Mouse (Mus musculus) forebrain, embryonic 11.5 days (tissue): ENCODE data around the gene Sema4b. TPM values are rescaled to one million over a fixed set of nuclear protein-coding genes. Genes with fewer than 3 reads are reported as not detected.

Source experiments
- ATAC-seq: fragments of 200-750 bp; cut with Nextera tagmentation; replicated peaks from 2 replicates; pipeline ENCODE4 v1.8.0; 2017; ENCODE audit warnings: moderate TSS enrichment; ENCODE audit not compliant: low FRiP score
- DNase-seq: peaks from one replicate; pipeline ENCODE4 v3.0.0-alpha.2; 2017; ENCODE audit warnings: low spot score
- H3K27ac ChIP-seq: fragments of 300-500 bp; sonication (generic); 2 replicates; pipeline ENCODE4 v1.5.1; 2014; ENCODE audit warnings: low read depth, low read length
- H3K27me3 ChIP-seq: fragments of 300-500 bp; sonication (generic); 2 replicates; pipeline ENCODE4 v1.6.1; 2014; ENCODE audit warnings: mild to moderate bottlenecking, low read length, mixed read lengths; ENCODE audit not compliant: control insufficient read depth, insufficient read depth
- H3K36me3 ChIP-seq: fragments of 300-500 bp; sonication (generic); 2 replicates; pipeline ENCODE4 v1.6.1; 2014; ENCODE audit warnings: mild to moderate bottlenecking, low read length, moderate library complexity, mixed read lengths; ENCODE audit not compliant: control insufficient read depth, insufficient read depth
- H3K4me1 ChIP-seq: fragments of 300-500 bp; sonication (generic); replicated peaks from 2 replicates; pipeline ENCODE4 v1.6.1; 2014; ENCODE audit warnings: low read length, mixed read lengths; ENCODE audit not compliant: control insufficient read depth, insufficient read depth
- H3K4me2 ChIP-seq: fragments of 300-500 bp; sonication (generic); 2 replicates; pipeline ENCODE4 v1.6.1; 2014; ENCODE audit warnings: low read depth, mild to moderate bottlenecking, low read length, moderate library complexity, mixed read lengths; ENCODE audit not compliant: severe bottlenecking
- H3K4me3 ChIP-seq: fragments of 300-500 bp; sonication (generic); 2 replicates; pipeline ENCODE4 v1.5.1; 2014; ENCODE audit warnings: low read depth, low read length
- H3K9ac ChIP-seq: fragments of 300-500 bp; sonication (generic); 2 replicates; pipeline ENCODE4 v1.6.1; 2014; ENCODE audit warnings: low read length
- H3K9me3 ChIP-seq: fragments of 300-500 bp; sonication (generic); 2 replicates; pipeline ENCODE4 v1.6.1; 2016; ENCODE audit warnings: low read length, mixed read lengths; ENCODE audit not compliant: control insufficient read depth
- WGBS: fragments of 180-500 bp; shearing (Covaris S2); extraction: QIAGEN DNeasy Blood & Tissue Kit; methylation state at CpG from one replicate; pipeline ENCODE4 v1.1.7; 2014; 5-methylcytosine and 5-hydroxymethylcytosine counted together
- polyA plus RNA-seq: library from polyadenylated mRNA; unstranded; fragments of >200 nt; fragmentation: Nextera tagmentation; extraction: Ambion mirVana; gene quantifications from 2 replicates; pipeline ENCODE4 v1.2.1, GENCODE M21; 2014

Gene Sema4b
- polyA plus RNA-seq, 1 experiment from 2014 or later = 17.3 TPM

DNA sequence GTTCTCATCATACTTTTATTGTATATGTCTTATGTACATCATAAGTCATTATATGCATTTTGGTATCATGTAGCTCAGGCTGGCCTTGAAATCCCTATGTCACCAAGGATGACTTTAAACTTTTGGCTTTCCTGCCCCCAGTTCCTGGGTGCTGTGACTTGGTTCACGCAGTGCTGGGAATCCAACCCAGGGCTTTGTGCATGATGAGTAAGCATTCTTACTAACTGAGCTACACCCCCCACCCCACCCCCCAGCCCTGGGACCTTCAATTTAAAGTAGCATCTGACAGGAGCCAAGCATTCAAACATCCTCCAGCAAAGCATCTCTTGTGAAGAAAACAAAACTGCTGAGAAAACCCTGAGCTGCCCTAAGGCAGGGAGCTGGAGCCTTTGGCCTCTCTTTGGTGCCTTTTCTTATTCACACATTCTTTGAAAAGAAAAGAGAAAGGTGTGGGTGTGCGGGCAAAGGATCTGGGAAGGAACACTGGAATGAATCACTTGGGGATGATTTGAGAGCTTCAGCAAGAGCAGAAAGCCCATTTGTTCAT, 2.0 kb downstream of the Sema4b start:
- H3K4me1 ChIP-seq = peaks cover 35% of the 10 kb centered on the region
- DNase-seq (no peak), ATAC-seq (no peak)
- 37% methylated on average over 2 of the region's 2 CpGs for WGBS
- H3K27ac ChIP-seq = peak overlapping the region; percentile 78
- 0 out of 2 replicates have a peak overlapping the region, but pooled peaks have one; percentile 4 for H3K9ac ChIP-seq
- no peaks in the 10 kb centered on the region for H3K36me3 ChIP-seq
- no peaks in the 10 kb centered on the region for H3K27me3 ChIP-seq
- H3K4me3 ChIP-seq = no peak overlapping the region
- peak overlapping the region; percentile 15; the same call in 1 of the 2 replicates for H3K4me2 ChIP-seq
- H3K9me3 ChIP-seq = no peaks in the 10 kb centered on the region

DNA sequence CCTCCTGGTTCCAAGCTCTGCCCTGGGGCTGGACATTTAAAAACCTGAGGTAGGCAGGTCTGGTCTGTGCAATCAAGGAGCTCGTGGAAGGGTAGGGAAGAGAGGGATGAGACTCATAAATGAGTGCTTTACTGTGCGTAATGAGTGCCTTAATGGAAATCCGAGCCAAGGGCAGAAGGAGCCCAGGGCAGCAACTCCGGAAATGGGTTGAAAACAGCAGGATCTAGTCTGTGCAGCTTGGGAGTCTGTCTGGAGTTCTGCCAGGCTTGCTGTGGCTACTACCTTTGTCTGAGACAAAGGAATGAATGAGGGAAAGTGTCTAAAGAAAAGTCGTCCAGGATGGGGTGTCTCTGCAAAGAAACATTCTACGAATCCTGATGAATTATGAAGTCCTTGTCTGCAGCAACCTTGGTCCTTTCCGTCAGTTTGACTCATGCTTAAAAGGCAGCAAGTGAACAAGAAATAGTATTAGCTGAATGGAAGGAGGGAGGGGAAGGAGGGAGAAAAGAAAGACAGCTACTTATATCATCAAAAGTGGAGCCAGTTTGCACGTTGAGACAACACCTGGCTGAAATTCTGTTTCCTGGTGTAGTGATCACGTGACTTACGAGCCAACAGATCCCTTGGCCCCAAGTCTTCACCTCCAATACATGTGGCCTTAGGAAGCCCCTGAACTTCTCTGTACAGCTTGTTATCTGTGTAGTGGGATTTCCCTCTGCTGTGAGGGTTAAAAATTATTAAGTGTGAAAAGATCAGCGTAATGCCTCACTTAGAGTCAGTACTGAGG, 2.7 kb downstream of the Sema4b start:
- Histone ChIP-seq H3K27ac (peak overlapping the region; percentile 78), H3K9ac (0 out of 2 replicates have a peak overlapping the region, but pooled peaks have one; percentile 4)

DNA sequence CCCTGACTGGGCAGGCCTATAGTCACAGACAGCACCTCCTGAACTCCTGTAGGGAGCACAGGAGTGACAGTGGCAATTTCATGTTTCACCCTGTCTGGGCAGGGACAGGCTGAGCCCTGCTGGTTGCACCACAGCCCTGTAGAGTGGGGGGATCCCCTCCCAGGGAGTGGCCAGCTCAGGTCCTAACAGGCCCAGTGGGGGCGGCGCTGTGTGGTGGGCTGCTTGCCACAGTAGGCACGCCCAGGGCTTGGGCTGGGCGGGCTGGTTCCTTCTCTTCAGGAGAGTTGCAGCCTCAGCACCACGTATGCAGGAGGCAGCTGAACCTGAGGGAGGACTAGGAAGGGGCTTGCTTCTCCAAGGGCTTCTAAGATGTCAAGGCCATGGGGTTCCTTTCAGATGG, 4.8 kb downstream of the Sema4b start:
- peaks cover 36% of the 10 kb centered on the region for H3K4me1 ChIP-seq
- DNase-seq (peak; percentile 66), ATAC-seq (no peak)
- peak overlapping the region; percentile 23 for H3K9ac ChIP-seq
- no peak overlapping the region for H3K4me3 ChIP-seq
- H3K27me3 ChIP-seq = no peaks in the 10 kb centered on the region
- WGBS = 23% methylated on average over 5 of the region's 5 CpGs
- no peaks in the 10 kb centered on the region for H3K36me3 ChIP-seq
- H3K9me3 ChIP-seq = no peaks in the 10 kb centered on the region
- no peak overlapping the region for H3K4me2 ChIP-seq
- 0 out of 2 replicates have a peak overlapping the region, but pooled peaks have one; percentile 27 for H3K27ac ChIP-seq

More for the DNA sequence above, 2.7 kb downstream of the Sema4b start:
- ATAC-seq = no peak
- no peak for DNase-seq
- no peaks in the 10 kb centered on the region for H3K27me3 ChIP-seq
- no peaks in the 10 kb centered on the region for H3K36me3 ChIP-seq
- H3K4me1 ChIP-seq = peaks cover 38% of the 10 kb centered on the region
- H3K4me2 ChIP-seq = peak overlapping the region; percentile 15; the same call in 1 of the 2 replicates
- no peaks in the 10 kb centered on the region for H3K9me3 ChIP-seq
- H3K4me3 ChIP-seq = no peak overlapping the region
- 54% methylated on average over 11 of the region's 11 CpGs for WGBS

DNA sequence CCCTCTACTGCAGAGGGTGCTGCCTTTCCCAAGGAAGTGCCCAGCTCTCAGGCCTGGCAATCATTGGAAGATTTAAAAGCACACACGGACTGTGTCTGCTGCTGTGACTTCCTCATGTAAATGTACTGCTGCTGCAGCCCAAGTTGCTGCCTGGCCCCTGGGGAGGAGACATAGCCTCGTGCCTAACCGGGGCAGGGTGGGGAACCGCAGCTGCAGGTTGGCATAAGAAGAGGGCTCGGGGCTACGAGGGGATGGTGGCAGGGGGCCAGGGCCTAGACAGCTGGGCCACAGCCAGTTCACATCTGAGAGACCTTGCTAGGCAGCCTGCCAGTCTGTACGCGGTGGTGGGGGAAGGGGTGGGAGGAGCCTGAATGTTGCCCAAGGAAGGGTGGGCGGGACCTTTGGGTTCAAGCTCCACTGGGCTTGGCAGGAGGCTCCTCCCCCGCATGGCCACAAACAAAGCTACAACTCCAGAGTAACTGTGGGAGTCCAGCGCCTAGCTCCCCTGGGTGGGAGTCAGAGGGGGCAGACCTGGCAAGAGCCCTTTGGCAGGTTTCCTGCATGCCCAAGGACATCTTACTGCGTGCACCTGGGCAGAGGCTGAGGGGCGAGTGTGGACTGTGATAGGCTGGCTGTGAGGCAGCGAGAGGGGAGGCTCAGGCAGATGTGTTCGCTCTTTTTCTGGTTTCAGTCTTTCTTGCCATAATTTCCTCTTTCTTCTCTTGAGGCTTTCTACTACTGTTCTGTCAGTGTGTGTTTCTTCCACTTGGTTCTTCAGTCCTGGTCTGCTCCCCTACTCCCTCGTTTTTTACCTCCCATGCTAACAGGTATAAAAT, 5.8 kb downstream of the Sema4b start:
- Histone ChIP-seq H3K9me3 (no peaks in the 10 kb centered on the region), H3K27me3 (no peaks in the 10 kb centered on the region), H3K9ac (peak overlapping the region; percentile 44), H3K27ac (peak overlapping the region; percentile 67), H3K4me1 (peaks cover 38% of the 10 kb centered on the region), H3K4me2 (peak overlapping the region; percentile 48), H3K36me3 (no peaks in the 10 kb centered on the region), H3K4me3 (peak overlapping the region; percentile 15)
- peak; percentile 92 for DNase-seq
- WGBS = 6% methylated on average over 16 of the region's 16 CpGs
- ATAC-seq = peak; percentile 91

DNA sequence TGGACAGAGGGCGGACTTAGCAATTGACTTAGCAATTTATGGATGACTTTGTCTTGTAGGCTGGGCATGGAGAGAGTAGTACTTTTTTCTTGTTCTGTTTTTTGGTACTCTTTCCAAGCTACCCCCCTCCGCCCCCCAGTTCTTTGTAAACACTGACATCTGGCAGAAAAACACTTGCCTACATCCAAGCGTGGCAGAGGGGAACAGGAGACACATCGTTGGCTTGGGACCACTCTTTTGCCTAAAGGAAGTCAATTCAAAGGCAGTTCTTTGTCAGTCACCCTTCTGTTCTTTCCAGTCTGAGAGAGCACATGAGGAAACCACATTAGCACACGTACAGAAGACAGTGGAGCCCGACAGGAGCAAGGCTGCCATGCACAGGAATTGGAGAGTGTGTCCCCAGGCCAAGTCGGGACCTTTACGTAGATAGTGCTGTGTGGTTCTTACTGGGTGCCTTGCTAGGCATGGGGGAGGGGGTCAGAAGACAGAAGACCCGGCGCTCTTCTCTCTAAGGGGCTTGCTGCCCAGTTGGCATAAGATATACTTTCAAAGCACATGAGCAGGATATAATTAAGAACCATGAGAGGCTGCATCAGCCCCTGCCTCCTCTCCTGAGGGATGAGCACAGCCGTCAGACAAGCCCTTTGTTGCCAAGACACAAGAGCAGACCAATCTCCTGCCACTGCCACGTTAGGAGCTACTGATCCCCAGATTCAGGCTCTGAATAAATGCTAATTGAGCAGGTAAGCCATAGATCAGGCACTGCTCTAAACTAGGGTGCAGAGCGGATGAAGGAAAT, 7.5 kb downstream of the Sema4b start:
- H3K4me3 ChIP-seq = no peak overlapping the region
- H3K27ac ChIP-seq = no peak overlapping the region
- H3K27me3 ChIP-seq = no peaks in the 10 kb centered on the region
- no peaks in the 10 kb centered on the region for H3K36me3 ChIP-seq
- H3K9me3 ChIP-seq = no peaks in the 10 kb centered on the region
- no peak overlapping the region for H3K9ac ChIP-seq
- H3K4me2 ChIP-seq = no peak overlapping the region
- peaks cover 30% of the 10 kb centered on the region for H3K4me1 ChIP-seq
- ATAC-seq (no peak), DNase-seq (no peak)
- WGBS = 69% methylated on average over 13 of the region's 13 CpGs

DNA sequence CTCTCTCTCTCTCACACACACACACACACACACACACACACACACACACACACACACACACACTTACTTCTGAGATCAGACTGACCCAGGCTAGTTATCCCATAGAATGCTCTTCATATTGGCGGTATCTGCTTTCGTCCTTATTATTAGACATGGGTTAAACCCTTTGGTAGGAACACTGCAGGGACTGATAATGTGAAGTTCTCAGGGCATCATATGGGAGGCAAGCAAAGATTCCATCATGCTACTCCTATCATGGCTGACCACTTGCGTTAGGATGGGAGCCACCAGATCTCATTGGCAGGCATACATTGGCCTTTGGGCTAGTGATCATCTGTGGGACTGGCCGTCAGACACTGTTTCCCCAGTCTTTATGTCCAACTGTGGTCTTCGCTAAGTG, 8.5 kb downstream of the Sema4b start:
- Histone ChIP-seq H3K27me3 (no peaks in the 10 kb centered on the region), H3K4me1 (peaks cover 27% of the 10 kb centered on the region), H3K36me3 (no peaks in the 10 kb centered on the region), H3K27ac (no peak overlapping the region), H3K4me2 (no peak overlapping the region), H3K9ac (no peak overlapping the region), H3K4me3 (no peak overlapping the region), H3K9me3 (no peaks in the 10 kb centered on the region)
- ATAC-seq (no peak), DNase-seq (no peak)
- WGBS = 92% methylated on average over 5 of the region's 5 CpGs

DNA sequence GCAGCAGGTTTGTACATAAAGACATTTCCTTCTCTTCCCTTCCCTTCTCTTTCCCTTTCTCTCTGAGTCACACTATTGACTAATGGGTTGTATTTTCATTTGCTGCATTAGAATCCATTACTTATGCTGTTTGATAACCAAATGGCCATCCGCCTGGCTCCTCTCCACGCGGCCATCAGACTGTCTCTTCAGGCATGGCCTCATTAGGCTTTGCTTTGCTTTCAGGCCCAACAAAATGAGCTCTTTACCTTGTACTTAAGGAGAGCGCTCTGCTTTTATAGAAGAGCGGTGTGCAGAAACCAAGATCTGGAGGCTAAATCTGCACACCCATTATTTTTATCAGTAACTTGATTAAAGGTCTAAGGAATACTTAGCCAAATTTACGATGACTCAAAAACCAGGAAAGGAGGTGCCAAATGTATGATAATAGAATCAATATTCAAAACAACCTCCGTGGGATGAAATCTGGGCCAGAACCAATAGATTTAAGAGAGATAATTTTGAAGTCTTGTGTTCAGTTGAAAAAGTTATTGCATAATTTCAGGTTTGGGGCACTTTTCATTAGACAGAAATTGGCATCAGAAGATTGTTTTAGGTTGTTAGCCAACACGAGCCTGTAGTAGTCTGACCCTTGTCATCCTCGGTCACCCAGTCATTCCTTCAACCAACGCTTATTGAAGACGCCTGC, 9.1 kb downstream of the Sema4b start:
- H3K4me2 ChIP-seq = no peak overlapping the region
- no peak overlapping the region for H3K27ac ChIP-seq
- 89% methylated on average over 10 of the region's 11 CpGs for WGBS
- H3K4me1 ChIP-seq = peaks cover 30% of the 10 kb centered on the region
- DNase-seq (no peak), ATAC-seq (no peak)
- H3K9ac ChIP-seq = no peak overlapping the region
- no peaks in the 10 kb centered on the region for H3K36me3 ChIP-seq
- H3K27me3 ChIP-seq = no peaks in the 10 kb centered on the region
- H3K4me3 ChIP-seq = no peak overlapping the region
- no peaks in the 10 kb centered on the region for H3K9me3 ChIP-seq
